Mouse (Mus musculus): ENCODE data around the gene Sumf1. TPM values are rescaled to one million over a fixed set of nuclear protein-coding genes. Genes with fewer than 3 reads are reported as not detected.
A peak's percentile ranks its signal among the peaks of the same experiment; 100 is the strongest.

Gene Sumf1
- total RNA-seq, 4 experiments from 2014 or later, result 50.4 to 58.0 (median 51.8) TPM

DNA sequence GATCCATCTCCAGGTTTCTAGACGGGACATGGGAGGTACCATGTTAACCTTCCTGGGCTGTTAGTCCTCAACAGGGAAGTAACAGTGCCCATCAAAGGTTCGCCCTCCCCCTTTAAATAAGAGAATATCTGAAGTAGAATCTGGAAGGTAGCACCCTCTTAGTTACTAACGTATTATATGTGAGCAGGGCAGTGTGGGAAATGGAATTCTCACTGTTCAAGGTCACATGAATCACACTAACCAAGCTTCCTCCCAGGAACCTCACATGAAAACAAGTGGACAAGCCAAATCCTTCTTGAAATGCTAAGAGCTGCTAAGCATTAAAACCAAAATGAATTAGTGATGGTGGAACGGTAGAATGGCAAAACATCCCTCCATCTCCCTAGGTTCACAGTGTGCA lies 38.7 kb downstream of the Sumf1 start:
- no peak for DNase-seq

DNA sequence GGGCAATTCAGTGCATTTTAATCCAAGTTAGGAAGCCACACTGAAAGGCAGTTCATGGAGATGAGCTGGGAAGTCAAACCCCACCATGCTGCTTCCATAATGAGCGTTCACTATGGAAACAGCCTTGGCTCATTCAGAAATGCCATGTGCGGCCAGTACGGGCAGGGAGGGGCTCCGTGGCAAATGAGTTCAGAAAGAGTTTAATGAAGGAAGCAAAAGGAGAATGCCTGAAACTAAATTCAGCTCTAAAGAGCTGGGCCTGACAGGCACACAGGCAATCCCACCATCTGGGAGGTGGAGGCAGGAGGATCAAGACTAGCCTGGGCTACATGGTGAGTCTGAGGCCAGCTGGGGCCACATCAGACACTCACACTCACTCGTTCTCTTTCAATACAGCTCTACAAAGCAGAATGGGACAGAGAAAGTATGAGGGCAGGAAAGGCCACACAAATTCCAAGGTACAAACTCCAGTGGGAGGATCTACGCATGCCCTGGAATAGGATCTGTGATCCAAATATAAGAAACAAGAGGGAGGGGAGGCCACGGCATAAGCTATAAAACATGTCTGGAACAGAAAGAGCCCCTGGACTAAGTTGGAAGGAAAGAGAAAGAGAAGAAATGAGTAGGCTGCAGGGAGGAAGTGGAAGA lies 39.3 kb downstream of the Sumf1 start:
- DNase-seq, result no peak

DNA sequence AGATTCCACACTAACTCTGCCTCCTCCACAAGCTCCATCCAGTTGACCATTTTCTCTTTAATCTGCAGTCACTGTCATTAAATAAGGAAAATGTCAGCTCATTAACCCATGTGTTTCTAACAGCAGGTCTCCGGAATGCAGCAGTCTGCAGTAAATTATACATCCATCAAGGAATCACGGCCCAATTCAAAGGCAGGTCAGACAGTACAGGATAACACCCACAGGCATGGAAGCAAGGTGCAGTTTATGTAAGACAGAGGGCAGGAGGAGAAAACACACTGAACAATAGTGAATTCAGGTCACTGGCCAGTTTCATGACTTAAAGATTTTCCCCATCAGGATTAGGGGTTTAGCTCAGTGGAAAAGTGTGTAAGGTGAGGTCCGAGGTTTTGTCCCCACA lies 40.1 kb downstream of the Sumf1 start:
- DNase-seq, result no peak

- DNase-seq, result no peak
Observed at GRCm38 (mm10) chr6:108142796-108143195, 42.6 kb downstream of the Sumf1 start.

DNA sequence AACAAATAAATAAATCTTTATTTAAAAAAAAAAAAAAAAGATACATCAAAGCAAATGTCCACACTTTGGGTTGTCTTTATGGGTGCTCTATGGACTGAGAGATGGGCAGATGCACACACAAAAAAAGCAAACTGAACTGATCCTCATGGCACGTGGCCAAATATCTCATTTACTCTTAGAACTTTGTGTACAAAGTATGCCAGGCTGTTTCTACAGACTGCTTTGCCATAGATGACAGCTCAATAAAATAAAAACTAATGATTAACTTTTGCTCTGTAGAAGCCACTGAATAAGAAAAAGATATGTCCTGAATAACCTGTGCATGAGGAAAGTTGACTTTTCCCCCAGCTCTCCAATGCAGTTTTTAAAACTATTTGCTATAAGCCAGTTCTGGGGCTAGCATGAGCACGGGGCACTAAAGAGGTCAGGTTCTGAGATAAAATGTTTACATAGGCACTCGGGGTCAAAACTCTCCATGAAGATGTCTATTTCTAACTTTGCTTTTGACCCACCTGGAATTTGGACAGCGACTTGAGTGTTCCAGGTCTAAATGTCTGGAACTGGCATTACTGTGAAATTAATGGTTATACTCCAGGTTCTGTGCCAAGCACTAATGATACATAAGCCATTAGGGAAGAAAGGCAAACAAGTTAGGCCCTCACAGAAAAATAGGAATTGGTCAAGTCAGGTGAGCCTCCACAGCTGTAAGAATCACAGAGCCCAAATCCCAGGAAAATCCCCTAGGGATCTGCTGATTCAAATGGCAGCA lies 44.5 kb downstream of the Sumf1 start:
- no peak for DNase-seq

- DNase-seq, result peak; percentile 60
Observed at GRCm38 (mm10) chr6:108137031-108137430, 48.4 kb downstream of the Sumf1 start.

DNA sequence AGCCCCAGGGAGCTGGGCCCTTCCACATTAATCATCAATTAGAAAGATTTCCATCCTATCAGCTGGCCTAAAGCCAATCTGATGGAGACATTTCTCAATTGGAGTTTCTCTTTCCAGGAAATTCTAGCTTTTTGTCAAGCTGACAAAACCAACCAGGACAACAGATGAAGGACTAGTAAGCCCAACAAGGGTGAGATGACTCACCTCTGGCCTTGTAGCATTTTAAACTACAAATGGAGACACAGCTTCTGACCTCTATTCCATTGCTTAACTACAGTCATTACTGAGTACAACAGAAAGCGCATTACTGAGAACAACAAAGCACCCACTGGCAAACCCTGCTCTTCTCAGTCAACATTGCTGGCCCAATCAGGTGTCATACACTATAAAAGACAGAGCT lies 49.1 kb downstream of the Sumf1 start:
- DNase-seq, result peak; percentile 64

GRCm38 (mm10) chr6:108132268-108132935 lies 53.0 kb downstream of the Sumf1 start:
- no peak for DNase-seq

DNA sequence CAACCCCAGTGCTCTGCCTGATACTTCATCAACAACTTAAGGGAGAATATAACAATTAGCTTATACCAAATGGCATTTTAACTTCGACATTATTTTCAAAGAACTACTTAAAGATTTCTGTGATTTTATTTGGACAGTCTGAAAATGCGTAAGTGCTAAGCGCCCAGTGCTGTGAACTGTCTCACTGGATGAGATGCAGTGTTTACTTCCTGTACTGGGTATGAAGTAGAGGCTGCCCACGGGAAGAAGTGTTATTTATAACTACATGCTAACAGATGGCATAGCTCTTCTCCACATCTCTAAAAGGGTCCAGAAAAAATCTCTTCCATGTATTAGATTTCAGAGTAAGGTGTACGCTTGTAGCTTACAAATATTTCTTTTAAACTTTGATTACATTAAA lies 54.7 kb downstream of the Sumf1 start:
- no peak for DNase-seq

DNA sequence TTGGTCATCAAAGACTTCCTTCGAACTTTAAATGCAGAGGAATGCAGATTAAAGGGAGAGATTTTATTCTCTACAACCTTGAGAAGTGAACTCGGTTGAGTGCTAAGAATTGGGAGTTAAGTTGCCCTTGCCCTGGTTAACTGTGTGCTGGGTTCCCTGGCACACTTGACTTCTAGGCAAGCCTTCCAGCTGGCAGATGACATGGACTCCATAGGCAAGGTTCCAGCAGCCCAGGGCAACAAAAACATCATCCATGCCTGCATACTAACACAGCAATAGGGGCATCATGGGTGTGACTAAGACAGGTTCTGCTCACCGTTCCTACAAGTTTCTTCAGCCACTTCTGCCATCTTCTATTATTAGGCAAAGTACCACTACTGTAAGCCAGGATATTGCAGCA lies 58.8 kb downstream of the Sumf1 start:
- no peak for DNase-seq

DNA sequence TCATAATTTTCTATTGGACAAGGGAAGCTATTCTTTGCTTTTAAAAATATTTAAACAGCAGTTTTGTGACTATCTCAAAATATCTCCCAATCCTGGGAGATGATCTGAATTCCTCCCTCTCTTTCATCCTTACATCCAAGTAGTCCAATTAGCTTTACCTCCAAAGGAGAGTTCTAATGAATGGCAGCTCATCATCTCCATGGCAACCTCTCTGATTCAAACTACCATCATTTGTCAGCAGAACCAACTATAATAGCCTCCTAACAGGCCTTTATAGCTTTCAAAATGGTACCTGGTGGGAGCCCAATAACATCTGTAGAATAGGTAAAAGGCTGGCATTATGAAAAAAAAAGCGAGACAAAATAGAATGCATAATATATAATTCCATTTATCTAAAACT lies 59.9 kb downstream of the Sumf1 start:
- DNase-seq, result no peak

- DNase-seq, result no peak
Observed at GRCm38 (mm10) chr6:108117881-108118280, 67.5 kb downstream of the Sumf1 start.

DNA sequence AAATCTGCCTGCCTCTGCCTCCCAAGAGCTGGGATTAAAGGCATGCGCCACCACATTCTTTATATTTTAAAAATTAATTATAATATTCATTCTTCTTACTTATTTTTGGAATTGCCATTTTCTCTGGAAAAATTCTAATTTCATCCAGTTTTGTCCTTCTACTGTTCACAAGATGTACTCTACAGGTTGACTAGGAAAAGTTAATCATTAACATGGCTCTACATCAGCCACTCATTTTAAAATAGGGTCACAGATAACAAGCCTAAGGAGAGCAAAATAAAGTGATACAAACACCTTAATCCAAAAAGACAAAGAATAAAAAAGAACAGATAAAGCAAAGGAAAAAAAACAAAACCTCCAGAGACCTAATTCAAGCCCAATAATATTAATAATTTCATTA lies 70.4 kb downstream of the Sumf1 start:
- DNase-seq, result no peak

DNA sequence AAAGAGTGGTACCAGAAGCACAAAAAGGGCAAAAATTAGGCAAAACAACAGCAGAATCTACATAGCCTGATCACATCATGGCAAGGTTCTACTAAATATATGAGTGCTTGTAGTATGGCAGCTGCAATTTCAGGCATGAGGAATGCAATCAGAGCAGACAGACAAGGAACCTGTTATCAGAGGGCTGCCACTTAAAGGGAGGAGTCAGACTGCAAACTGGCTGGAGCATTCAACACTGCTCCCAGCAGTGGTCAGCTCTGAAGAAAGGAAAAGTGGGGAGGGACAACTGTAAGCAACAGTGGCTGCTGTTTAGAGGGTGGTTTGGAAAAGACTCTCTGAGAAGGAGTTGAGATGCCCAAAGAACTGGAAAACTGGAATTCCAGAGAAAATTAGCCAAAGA lies 73.7 kb downstream of the Sumf1 start:
- no peak for DNase-seq

DNA sequence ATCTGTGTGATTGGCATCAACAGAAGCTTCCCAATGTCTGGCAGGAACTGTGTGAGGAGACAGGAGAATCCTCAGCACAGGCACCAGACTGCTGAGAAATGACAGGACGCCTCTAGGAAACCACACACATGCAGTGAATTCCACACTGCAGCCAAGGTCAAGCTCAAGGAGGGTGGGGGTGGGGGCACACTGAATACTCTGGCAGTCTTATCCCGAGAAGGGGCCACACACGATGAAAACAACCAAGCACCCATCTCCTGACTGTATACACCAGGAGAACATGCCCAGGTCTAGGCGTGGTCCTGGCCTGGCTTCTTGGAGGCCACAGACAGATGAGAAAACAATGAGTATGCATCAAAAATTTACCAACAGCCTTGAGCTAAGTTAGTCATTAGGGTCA lies 75.0 kb downstream of the Sumf1 start:
- DNase-seq, result no peak

- no peak for DNase-seq
Observed at GRCm38 (mm10) chr6:108107376-108107775, 78.0 kb downstream of the Sumf1 start.

- no peak for DNase-seq
Observed at GRCm38 (mm10) chr6:108101936-108102830, 83.2 kb downstream of the Sumf1 start.

GRCm38 (mm10) chr6:108098846-108099217 lies 86.5 kb downstream of the Sumf1 start:
- DNase-seq, result no peak

DNA sequence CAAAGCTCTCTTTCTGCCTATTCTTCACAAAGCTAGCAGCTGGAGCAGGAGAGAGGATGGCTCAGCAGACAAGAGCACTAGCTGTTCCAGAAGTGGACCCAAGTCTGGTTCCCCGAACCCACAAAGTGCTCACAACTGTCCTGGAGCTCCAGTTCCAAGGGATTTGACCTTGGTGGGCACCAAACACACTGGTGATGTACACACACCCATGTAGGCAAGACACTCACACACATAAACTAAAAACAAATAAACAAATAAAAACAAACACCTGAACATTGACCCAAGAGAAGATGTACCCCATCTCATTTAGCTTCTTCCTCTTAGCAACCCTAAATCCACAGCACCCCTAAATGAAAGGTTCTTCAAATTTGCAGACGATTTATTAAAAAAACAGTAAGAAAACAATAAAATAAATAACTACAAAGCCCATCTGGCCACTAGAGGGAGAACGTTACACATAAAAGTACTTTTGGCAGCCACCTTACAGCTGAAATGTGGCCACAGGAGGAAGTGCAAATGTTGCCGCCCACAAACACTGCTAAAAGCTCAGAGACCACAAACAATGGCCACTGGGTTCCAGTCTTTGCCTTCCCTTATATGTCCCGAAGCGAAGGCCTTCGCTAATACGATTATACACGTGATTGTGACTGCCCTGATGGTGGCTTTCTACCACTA lies 87.1 kb downstream of the Sumf1 start:
- peak; percentile 50 for DNase-seq

GRCm38 (mm10) chr6:108095445-108095844 lies 89.9 kb downstream of the Sumf1 start:
- no peak for DNase-seq

DNA sequence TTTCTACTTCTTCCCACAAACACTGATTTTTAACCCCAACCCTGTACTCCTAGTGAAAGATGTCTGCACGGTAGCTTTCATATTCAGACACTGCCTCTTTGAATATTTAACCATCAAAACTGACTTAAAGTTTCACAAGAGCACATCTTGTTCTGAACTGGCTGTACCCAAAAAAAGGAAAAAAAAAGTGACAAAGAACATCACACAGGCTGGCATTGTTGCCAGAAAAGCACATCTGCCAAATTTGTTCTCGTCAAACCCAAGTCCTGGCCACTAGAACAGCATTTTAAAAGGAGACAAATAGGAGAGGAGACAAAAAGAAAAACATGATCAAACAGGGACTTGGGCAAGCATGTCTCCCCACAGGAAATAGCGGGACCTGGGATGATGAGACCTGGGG lies 91.9 kb downstream of the Sumf1 start:
- no peak for DNase-seq

GRCm38 (mm10) chr6:108092646-108093045 lies 92.7 kb downstream of the Sumf1 start:
- no peak for DNase-seq
